30 mouse cellular contexts compared by ENCODE assay signal in genomic region chr1:72070489-72070888, GRCm38 (mm10).
DNase-seq lines count a peak whose midpoint lies in the region; ATAC-seq lines count a peak whose summit lies in the region.
"Had no signal": no experiment of that assay in that cellular context is flagged by ENCODE, and none has a peak within 500 bp of the region (broad histone marks: within the 10 kb centered on the region; RNA-seq: fewer than 3 reads in every experiment).

No protein-coding gene starts in this region.

- no peak overlapping the region for H3K4me3 ChIP-seq in forebrain, embryonic 10.5 days
- H3K4me3 ChIP-seq: embryonic facial prominence, embryonic 13.5 days; erythroblast, embryonic 14.5 days; forebrain, embryonic 13.5 days; heart, embryonic 12.5 days; hindbrain, embryonic 10.5 days; hindbrain, embryonic 15.5 days; midbrain, embryonic 10.5 days; midbrain, embryonic 15.5 days; neural tube, embryonic 15.5 days had no signal

- H3K36me3 ChIP-seq in forebrain, embryonic 10.5 days (replicated peaks): no peaks in the 10 kb centered on the region
- H3K36me3 ChIP-seq: embryonic facial prominence, embryonic 13.5 days; heart, embryonic 12.5 days; hindbrain, embryonic 10.5 days; hindbrain, embryonic 15.5 days; midbrain, embryonic 10.5 days; midbrain, embryonic 15.5 days; neural tube, embryonic 15.5 days had no signal

- ATAC-seq in granulocyte monocyte progenitor cell, adult 5-6 weeks (replicated peaks; ENCODE audit: poor library complexity, severe bottlenecking): peak; percentile 44
- ATAC-seq: forebrain, embryonic 13.5 days; inflammation-experienced regulatory T-cells, adult 6 months; midbrain, embryonic 15.5 days had no signal

- intact Hi-C loops in heart, postnatal 25 days (cut with DNase I): no loop called here

- no peaks in the 10 kb centered on the region; the same call in 1 of the 2 replicates for H3K27me3 ChIP-seq in forebrain, embryonic 10.5 days (ENCODE audit: poor library complexity, severe bottlenecking)
- H3K27me3 ChIP-seq: embryonic facial prominence, embryonic 13.5 days; forebrain, embryonic 13.5 days; heart, embryonic 12.5 days; hindbrain, embryonic 15.5 days; midbrain, embryonic 15.5 days; neural tube, embryonic 15.5 days had no signal

- no peak overlapping the region for H3K27ac ChIP-seq in forebrain, embryonic 10.5 days
- H3K27ac ChIP-seq: embryonic facial prominence, embryonic 13.5 days; forebrain, embryonic 13.5 days; hindbrain, embryonic 10.5 days; hindbrain, embryonic 15.5 days; liver, embryonic 14.5 days; midbrain, embryonic 10.5 days; midbrain, embryonic 15.5 days; neural tube, embryonic 15.5 days had no signal

- H3K4me1 ChIP-seq in forebrain, embryonic 10.5 days: 0 out of 2 replicates have a peak, but pooled peaks cover 2% of the 10 kb centered on the region
- H3K4me1 ChIP-seq: hindbrain, embryonic 10.5 days; midbrain, embryonic 10.5 days; neural tube, embryonic 15.5 days had no signal

- no peaks in the 10 kb centered on the region for H3K9me3 ChIP-seq in forebrain, embryonic 10.5 days
- H3K9me3 ChIP-seq: embryonic facial prominence, embryonic 13.5 days; forebrain, embryonic 13.5 days; heart, embryonic 12.5 days; hindbrain, embryonic 10.5 days; hindbrain, embryonic 15.5 days; midbrain, embryonic 10.5 days; midbrain, embryonic 15.5 days; neural tube, embryonic 15.5 days had no signal

- 78% methylated on average over 5 of the region's 5 CpGs for WGBS in forebrain, embryonic 10.5 days

- DNase-seq in heart, adult 11 months: peak; percentile 29
- no peak for DNase-seq in heart, postnatal 25 days (ENCODE audit: low spot score)
- DNase-seq in 3134 (ENCODE audit: extremely low read depth, insufficient read length, low spot score) (peak; percentile 35), NIH3T3 (ENCODE audit: low read depth) (peak; percentile 75)
- no peak for DNase-seq in lung, postnatal 4 days
- DNase-seq in forebrain, embryonic 10.5 days (ENCODE audit: extremely low spot score, low spot score): no peak
- no peak for DNase-seq in right cerebral cortex, postnatal 4 days
- DNase-seq: adrenal gland, postnatal 10 days; cerebellum, adult 9-10 months; gastrocnemius, postnatal 14 days; heart, adult 18-20 months; heart, postnatal 10 days; kidney, adult 9 months; kidney, postnatal 14 days; layer of hippocampus, adult 9-11 months; liver; lung, adult 2 months; lung, postnatal 10 days had no signal

Comparison
In these comparisons a context has a peak if more than half of its experiments do, and no peak if none do; other contexts are left out.
1. DNase-seq: peak in heart, adult 11 months (single experiment), 3134 (single experiment) and NIH3T3 (single experiment); none in heart, postnatal 25 days (single experiment), lung, postnatal 4 days (0 of 2), forebrain, embryonic 10.5 days (single experiment) and right cerebral cortex, postnatal 4 days (single experiment).